Mouse (Mus musculus): ENCODE results near the gene Trim69. TPM values are rescaled to one million over a fixed set of nuclear protein-coding genes. Genes with fewer than 3 reads are reported as not detected.

Trim69 gene
- polyA plus RNA-seq, 1 experiment = not detected

- Histone ChIP-seq H3K36me3 (ENCODE audit: control insufficient read depth) (no peaks in the 10 kb centered on the region), H3K4me1 (ENCODE audit: control insufficient read depth) (peaks cover 7% of the 10 kb centered on the region)
Observed at GRCm38 (mm10) chr2:122221378-122221777, 60.9 kb downstream of the Trim69 start.

GRCm38 (mm10) chr2:122221798-122222197, 61.3 kb downstream of the Trim69 start:
- H3K36me3 ChIP-seq (ENCODE audit: control insufficient read depth) = no peaks in the 10 kb centered on the region
- no peaks in the 10 kb centered on the region for H3K9me3 ChIP-seq (ENCODE audit: control insufficient read depth, low read length)
- H3K4me1 ChIP-seq (ENCODE audit: control insufficient read depth) = peaks cover 7% of the 10 kb centered on the region
- no peaks in the 10 kb centered on the region for H3K27me3 ChIP-seq (ENCODE audit: control insufficient read depth)
- TF ChIP-seq TAL1 (IDR thresholded peaks at IDR 0.05; ENCODE audit: low read length) (no peak), GATA1 (IDR thresholded peaks at IDR 0.05; ENCODE audit: low read length) (no peak)
- no peak overlapping the region for H3K4me3 ChIP-seq (replicated peaks)

More at GRCm38 (mm10) chr2:122221378-122221777, 60.9 kb downstream of the Trim69 start:
- Histone ChIP-seq H3K27me3 (ENCODE audit: control insufficient read depth) (no peaks in the 10 kb centered on the region), H3K4me3 (replicated peaks) (no peak overlapping the region), H3K9me3 (ENCODE audit: control insufficient read depth, low read length) (no peaks in the 10 kb centered on the region)
- TF ChIP-seq TAL1 (IDR thresholded peaks at IDR 0.05; ENCODE audit: low read length) (no peak), GATA1 (IDR thresholded peaks at IDR 0.05; ENCODE audit: low read length) (no peak)

DNA sequence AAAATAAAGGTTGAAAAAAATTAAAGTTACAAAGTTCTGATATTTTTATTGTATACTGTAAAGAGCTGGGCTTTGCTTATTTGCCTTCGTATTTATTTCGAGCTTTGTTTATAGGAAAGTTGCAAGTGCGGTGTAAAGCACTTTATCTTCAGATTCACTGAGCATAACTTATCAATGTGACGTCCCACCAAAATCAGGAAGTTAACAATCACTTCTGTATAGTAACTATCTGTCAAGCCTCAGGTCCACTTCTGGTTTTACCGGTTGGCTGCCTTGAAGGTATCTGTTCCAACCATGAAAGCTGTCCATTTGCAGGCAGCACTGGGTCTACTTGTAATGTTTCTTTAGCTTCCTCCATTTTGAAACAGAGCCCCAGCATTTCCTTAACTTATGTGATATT, 61.8 kb downstream of the Trim69 start:
- Histone ChIP-seq H3K4me3 (replicated peaks) (no peak overlapping the region), H3K9me3 (ENCODE audit: control insufficient read depth, low read length) (no peaks in the 10 kb centered on the region), H3K27me3 (ENCODE audit: control insufficient read depth) (no peaks in the 10 kb centered on the region), H3K4me1 (ENCODE audit: control insufficient read depth) (peaks cover 7% of the 10 kb centered on the region), H3K36me3 (ENCODE audit: control insufficient read depth) (no peaks in the 10 kb centered on the region)
- TF ChIP-seq GATA1 (IDR thresholded peaks at IDR 0.05; ENCODE audit: low read length) = no peak
- TF ChIP-seq TAL1 (IDR thresholded peaks at IDR 0.05; ENCODE audit: low read length) = no peak

DNA sequence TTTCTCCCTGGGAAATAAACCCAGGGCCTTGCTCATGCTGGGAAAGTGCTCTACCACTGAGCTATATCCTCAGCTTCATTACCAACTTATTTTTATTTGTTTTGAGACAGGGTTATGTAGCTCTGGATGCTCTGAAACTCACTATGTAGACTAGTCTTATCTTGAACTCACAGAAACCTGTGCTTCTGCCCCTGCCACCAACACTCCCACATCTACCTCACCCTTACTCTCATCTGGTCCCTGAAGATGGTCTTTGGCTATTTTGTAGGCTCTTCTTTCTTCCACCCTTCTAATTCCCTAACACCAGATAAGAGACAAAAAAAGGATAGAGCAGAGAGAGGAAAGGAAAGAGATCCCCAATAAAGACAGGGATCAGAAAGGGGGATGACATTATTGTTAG, 63.2 kb downstream of the Trim69 start:
- Histone ChIP-seq H3K4me1 (ENCODE audit: control insufficient read depth) (peaks cover 7% of the 10 kb centered on the region), H3K9me3 (ENCODE audit: control insufficient read depth, low read length) (no peaks in the 10 kb centered on the region), H3K4me3 (replicated peaks) (no peak overlapping the region), H3K27me3 (ENCODE audit: control insufficient read depth) (no peaks in the 10 kb centered on the region), H3K36me3 (ENCODE audit: control insufficient read depth) (no peaks in the 10 kb centered on the region)
- no peak for TF ChIP-seq GATA1 (IDR thresholded peaks at IDR 0.05; ENCODE audit: low read length)
- TF ChIP-seq TAL1 (IDR thresholded peaks at IDR 0.05; ENCODE audit: low read length) = no peak

Other genes with a start within 250 kb of the Trim69 start
- 0.12 and 0.15 TPM in 2 replicates for gene Ctdspl2, start 204.7 kb upstream of the Trim69 start, polyA plus RNA-seq (2012)
- not detected in 2 replicates for gene Mageb3, start 204.6 kb upstream of the Trim69 start, polyA plus RNA-seq (2012)
- 23.2 and 31.3 TPM in 2 replicates for gene Eif3j1, start 132.2 kb upstream of the Trim69 start, polyA plus RNA-seq (2012)
- 0.03 and 0.06 TPM in 2 replicates for gene Spg11, start 42.3 kb upstream of the Trim69 start, polyA plus RNA-seq (2012)
- gene B2m, start 13.0 kb upstream of the Trim69 start, polyA plus RNA-seq (2012) = 1.1 and 1.6 TPM in 2 replicates
- not detected in 2 replicates for gene Patl2, start 25.5 kb downstream of the Trim69 start, polyA plus RNA-seq (2012)
- not detected in 2 replicates for gene Terb2, start 25.6 kb downstream of the Trim69 start, polyA plus RNA-seq (2012)
- 1.5 and 2.0 TPM in 2 replicates for gene Sord, start 74.0 kb downstream of the Trim69 start, polyA plus RNA-seq (2012)
- not detected in 2 replicates for gene Duox2, start 137.7 kb downstream of the Trim69 start, polyA plus RNA-seq (2012)
- gene Duoxa2, start 138.2 kb downstream of the Trim69 start, polyA plus RNA-seq (2012) = not detected in 2 replicates
- gene Duoxa1, start 153.0 kb downstream of the Trim69 start, polyA plus RNA-seq (2012) = not detected in 2 replicates
- not detected in 2 replicates for gene Duox1, start 155.0 kb downstream of the Trim69 start, polyA plus RNA-seq (2012)
- gene Shf, start 208.5 kb downstream of the Trim69 start, polyA plus RNA-seq (2012) = 6.6 and 7.5 TPM in 2 replicates